17 mouse cellular contexts compared by ENCODE assay signal in genomic region chr11:63148276-63148675, GRCm38 (mm10). TPM values are rescaled to one million over a fixed set of nuclear protein-coding genes. Genes with fewer than 3 reads are reported as not detected.
"Had no signal": no experiment of that assay in that cellular context is flagged by ENCODE, and none has a peak within 500 bp of the region (broad histone marks: within the 10 kb centered on the region; RNA-seq: fewer than 3 reads in every experiment).

No protein-coding gene starts in this region.

- DNase-seq: gastrocnemius, adult 2 months; gastrocnemius, postnatal 10 days; gastrocnemius, postnatal 25 days; heart, adult 18-20 months; heart, postnatal 10 days; heart, postnatal 4 days; kidney, adult 11 months; kidney, adult 2 months; kidney, adult 9 months; kidney, postnatal 14 days; kidney, postnatal 36 days; layer of hippocampus, adult 9-11 months; layer of hippocampus, postnatal 36 days; left cerebral cortex, postnatal 4 days had no signal

- ATAC-seq: hindbrain, embryonic 16.5 days; intestine, embryonic 16.5 days had no signal

RNA-seq across cellular contexts. Expression of gene Pmp22, which starts 19.5 kb away (rescaled TPM):
- total RNA-seq: granulocyte monocyte progenitor cell, adult 5-6 weeks had no signal
